Mouse (Mus musculus): ENCODE measurements at regions not wholly inside any gene's neighbourhood (a gene's known extent, or its start where the extent isn't known, plus 50 kb on each side); places are given as distances from the start of the nearest gene placed in this dataset.

- 35% methylated on average over 3 of the region's 3 CpGs for WGBS
- Histone ChIP-seq H3K27me3 (replicated peaks) (no peaks in the 10 kb centered on the region), H3K27ac (no peak overlapping the region), H3K9ac (no peak overlapping the region), H3K4me2 (no peak overlapping the region), H3K9me3 (no peaks in the 10 kb centered on the region), H3K36me3 (no peaks in the 10 kb centered on the region), H3K4me3 (replicated peaks) (no peak overlapping the region), H3K4me1 (no peaks in the 10 kb centered on the region)
- ATAC-seq (ENCODE audit: insufficient read depth, low FRiP score, low read depth): no peak
Measured at GRCm38 (mm10) chr9:84569533-84569932, 644.6 kb downstream of the Bckdhb start.

- no peaks in the 10 kb centered on the region for H3K4me1 ChIP-seq
- H3K4me3 ChIP-seq (replicated peaks): no peak overlapping the region
- no peaks in the 10 kb centered on the region for H3K27me3 ChIP-seq (replicated peaks)
- ATAC-seq (ENCODE audit: insufficient read depth, low FRiP score, low read depth): no peak
- no peak overlapping the region for H3K9ac ChIP-seq
- H3K9me3 ChIP-seq: no peaks in the 10 kb centered on the region
- H3K4me2 ChIP-seq: no peak overlapping the region
- H3K36me3 ChIP-seq: no peaks in the 10 kb centered on the region
- H3K27ac ChIP-seq: no peak overlapping the region
- WGBS: 59% methylated on average over 5 of the region's 5 CpGs
Measured at GRCm38 (mm10) chr9:84577781-84578180, 652.8 kb downstream of the Bckdhb start.

GRCm38 (mm10) chr9:84587791-84588190 lies 662.8 kb downstream of the Bckdhb start:
- Histone ChIP-seq H3K9ac (no peak overlapping the region), H3K4me3 (replicated peaks) (no peak overlapping the region), H3K27ac (no peak overlapping the region), H3K9me3 (no peaks in the 10 kb centered on the region), H3K4me2 (no peak overlapping the region), H3K36me3 (no peaks in the 10 kb centered on the region), H3K27me3 (replicated peaks) (no peaks in the 10 kb centered on the region), H3K4me1 (no peaks in the 10 kb centered on the region)
- ATAC-seq (ENCODE audit: insufficient read depth, low FRiP score, low read depth): no peak
- WGBS: 75% methylated on average over 4 of the region's 4 CpGs

GRCm38 (mm10) chr9:84594724-84595123 lies 669.8 kb downstream of the Bckdhb start:
- ATAC-seq (ENCODE audit: insufficient read depth, low FRiP score, low read depth): no peak

More at GRCm38 (mm10) chr9:84594724-84595123, 669.8 kb downstream of the Bckdhb start:
- H3K4me3 ChIP-seq (replicated peaks): no peak overlapping the region
- H3K27ac ChIP-seq: no peak overlapping the region
- H3K4me1 ChIP-seq: no peaks in the 10 kb centered on the region
- no peaks in the 10 kb centered on the region for H3K36me3 ChIP-seq
- no peaks in the 10 kb centered on the region for H3K9me3 ChIP-seq
- no peaks in the 10 kb centered on the region for H3K27me3 ChIP-seq (replicated peaks)
- WGBS: 65% methylated on average over 2 of the region's 2 CpGs
- no peak overlapping the region for H3K9ac ChIP-seq
- H3K4me2 ChIP-seq: no peak overlapping the region

Data from stomach, embryonic 15.5 days (tissue).